Mouse (Mus musculus) forebrain, embryonic 13.5 days (tissue): ENCODE measurements at regions not wholly inside any gene's neighbourhood (a gene's known extent, or its start where the extent isn't known, plus 50 kb on each side); places are given as distances from the start of the nearest gene placed in this dataset.

ENCODE experiments used
- ATAC-seq: fragments of 200-750 bp; cut with Nextera tagmentation; 2 replicates; pipeline ENCODE4 v1.8.0; 2017
- H3K27ac ChIP-seq: fragments of 300-500 bp; sonication (generic); 2 replicates; pipeline ENCODE4 v1.5.1; 2015; ENCODE audit warnings: inconsistent platforms, mild to moderate bottlenecking, moderate library complexity
- H3K27me3 ChIP-seq: fragments of 300-500 bp; sonication (generic); 2 replicates; pipeline ENCODE4 v1.6.1; 2015; ENCODE audit warnings: mild to moderate bottlenecking, inconsistent platforms
- H3K36me3 ChIP-seq: fragments of 300-500 bp; sonication (generic); 2 replicates; pipeline ENCODE4 v1.6.1; 2015; ENCODE audit warnings: mild to moderate bottlenecking, inconsistent platforms; ENCODE audit not compliant: poor library complexity, severe bottlenecking
- H3K4me1 ChIP-seq: fragments of 300-500 bp; sonication (generic); 2 replicates; pipeline ENCODE4 v1.6.1; 2015; ENCODE audit warnings: inconsistent platforms
- H3K4me2 ChIP-seq: fragments of 300-500 bp; sonication (generic); 2 replicates; pipeline ENCODE4 v1.6.1; 2015; ENCODE audit warnings: inconsistent platforms, mild to moderate bottlenecking, moderate library complexity
- H3K4me3 ChIP-seq: fragments of 300-500 bp; sonication (generic); 2 replicates; pipeline ENCODE4 v1.5.1; 2015; ENCODE audit warnings: mild to moderate bottlenecking, inconsistent platforms
- H3K9ac ChIP-seq: fragments of 300-500 bp; sonication (generic); 2 replicates; pipeline ENCODE4 v1.6.1; 2015; ENCODE audit warnings: mild to moderate bottlenecking, inconsistent platforms
- H3K9me3 ChIP-seq: fragments of 300-500 bp; sonication (generic); replicated peaks from 2 replicates; pipeline ENCODE4 v1.6.1; 2016; ENCODE audit warnings: inconsistent platforms
- whole genome bisulfite sequencing: fragments of 180-500 bp; shearing (Covaris S2); methylation state at CpG from one replicate; pipeline ENCODE4 v1.1.7; 2015; 5-methylcytosine and 5-hydroxymethylcytosine counted together

GRCm38 (mm10) chr7:123589099-123589498, 88.8 kb upstream of the Zkscan2 start:
- ATAC-seq, result no peak
- Histone ChIP-seq H3K27ac (no peak overlapping the region), H3K4me2 (no peak overlapping the region), H3K4me3 (no peak overlapping the region), H3K36me3 (no peaks in the 10 kb centered on the region), H3K27me3 (no peaks in the 10 kb centered on the region), H3K9me3 (no peaks in the 10 kb centered on the region), H3K9ac (no peak overlapping the region), H3K4me1 (no peaks in the 10 kb centered on the region)
- 73% methylated on average over 3 of the region's 3 CpGs for WGBS

- 28% methylated on average over 3 of the region's 3 CpGs for WGBS
- no peaks in the 10 kb centered on the region for H3K9me3 ChIP-seq
- ATAC-seq, result peak; percentile 45; the same call in 1 of the 2 replicates
- no peaks in the 10 kb centered on the region for H3K36me3 ChIP-seq
- H3K27me3 ChIP-seq, result no peaks in the 10 kb centered on the region
- H3K9ac ChIP-seq, result no peak overlapping the region
- H3K4me1 ChIP-seq, result peaks cover 11% of the 10 kb centered on the region
- no peak overlapping the region for H3K4me3 ChIP-seq
- H3K4me2 ChIP-seq, result no peak overlapping the region
- H3K27ac ChIP-seq, result no peak overlapping the region
These were observed 73.5 kb upstream of the Zkscan2 start for GRCm38 (mm10) chr7:123573721-123574120.

- no peaks in the 10 kb centered on the region for H3K9me3 ChIP-seq
- no peak overlapping the region for H3K4me2 ChIP-seq
- H3K27ac ChIP-seq, result no peak overlapping the region
- H3K9ac ChIP-seq, result no peak overlapping the region
- H3K36me3 ChIP-seq, result no peaks in the 10 kb centered on the region
- 41% methylated on average over 4 of the region's 4 CpGs for WGBS
- H3K4me3 ChIP-seq, result no peak overlapping the region
- ATAC-seq, result no peak
- H3K27me3 ChIP-seq, result no peaks in the 10 kb centered on the region
- peaks cover 11% of the 10 kb centered on the region for H3K4me1 ChIP-seq
These were observed 72.2 kb upstream of the Zkscan2 start for GRCm38 (mm10) chr7:123572376-123572990.

- Histone ChIP-seq H3K4me1 (no peaks in the 10 kb centered on the region), H3K9ac (no peak overlapping the region), H3K9me3 (peaks cover 6% of the 10 kb centered on the region; the same call in 1 of the 2 replicates), H3K4me3 (no peak overlapping the region), H3K4me2 (no peak overlapping the region), H3K27ac (no peak overlapping the region), H3K36me3 (no peaks in the 10 kb centered on the region), H3K27me3 (no peaks in the 10 kb centered on the region)
- 60% methylated on average over 1 of the region's 1 CpGs for WGBS
- no peak for ATAC-seq
These were observed 66.0 kb upstream of the Zkscan2 start for GRCm38 (mm10) chr7:123566264-123566663.

GRCm38 (mm10) chr7:123559544-123559943, 59.3 kb upstream of the Zkscan2 start:
- Histone ChIP-seq H3K9ac (no peak overlapping the region), H3K27ac (no peak overlapping the region), H3K4me3 (no peak overlapping the region), H3K9me3 (peaks cover 6% of the 10 kb centered on the region; the same call in 1 of the 2 replicates), H3K4me1 (no peaks in the 10 kb centered on the region), H3K4me2 (no peak overlapping the region), H3K27me3 (no peaks in the 10 kb centered on the region), H3K36me3 (no peaks in the 10 kb centered on the region)
- 74% methylated on average over 7 of the region's 7 CpGs for WGBS
- ATAC-seq, result no peak
